Mouse (Mus musculus): ENCODE data around the gene Fzr1. TPM values are rescaled to one million over a fixed set of nuclear protein-coding genes. Genes with fewer than 3 reads are reported as not detected.

The Fzr1 gene
- polyA plus RNA-seq, 1 experiment from 2014 or later, result 92.1 TPM

DNA sequence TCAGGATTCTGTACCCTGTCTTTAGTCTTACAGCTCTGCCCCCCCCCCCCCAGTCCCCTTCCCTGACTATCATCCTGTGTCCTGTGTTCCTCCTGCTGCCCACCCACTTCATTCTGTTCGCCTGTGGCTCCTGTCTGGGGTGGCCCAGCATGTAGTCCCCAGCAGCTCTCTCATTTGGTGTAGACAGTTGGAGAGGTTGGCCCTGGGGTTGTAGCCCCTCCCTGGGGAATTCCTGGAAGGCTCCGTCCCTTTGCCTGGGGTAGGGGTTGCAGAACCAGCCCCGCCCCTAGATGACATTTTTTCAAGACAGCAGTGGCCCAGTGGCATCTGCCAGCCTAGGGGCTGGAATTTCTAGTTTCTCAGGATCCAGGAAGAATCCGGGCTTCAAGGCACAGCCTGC lies 20.1 kb downstream of the Fzr1 start:
- Histone ChIP-seq H3K4me2 (ENCODE audit: low read depth, low read length) (peak overlapping the region; percentile 97), H3K9me3 (replicated peaks; ENCODE audit: control insufficient read depth, low read length) (no peaks in the 10 kb centered on the region), H3K4me1 (ENCODE audit: control insufficient read depth, insufficient read depth, low read length) (no peaks in the 10 kb centered on the region; the same call in 1 of the 2 replicates), H3K27ac (replicated peaks; ENCODE audit: low read depth, low read length) (no peak overlapping the region), H3K9ac (replicated peaks; ENCODE audit: low read length) (peak overlapping the region; percentile 70), H3K27me3 (ENCODE audit: control insufficient read depth, insufficient read depth, low read length) (peaks cover 4% of the 10 kb centered on the region), H3K36me3 (replicated peaks; ENCODE audit: control insufficient read depth, insufficient read depth, low read depth, low read length) (no peaks in the 10 kb centered on the region; the same call in 1 of the 2 replicates), H3K4me3 (ENCODE audit: low read depth, low read length) (peak overlapping the region; percentile 67)
- ATAC-seq (replicated peaks; ENCODE audit: insufficient number of reproducible peaks, low FRiP score, low TSS enrichment, low read depth) (no peak), DNase-seq (ENCODE audit: low spot score) (no peak)
- WGBS, result 28% methylated on average over 4 of the region's 4 CpGs

DNA sequence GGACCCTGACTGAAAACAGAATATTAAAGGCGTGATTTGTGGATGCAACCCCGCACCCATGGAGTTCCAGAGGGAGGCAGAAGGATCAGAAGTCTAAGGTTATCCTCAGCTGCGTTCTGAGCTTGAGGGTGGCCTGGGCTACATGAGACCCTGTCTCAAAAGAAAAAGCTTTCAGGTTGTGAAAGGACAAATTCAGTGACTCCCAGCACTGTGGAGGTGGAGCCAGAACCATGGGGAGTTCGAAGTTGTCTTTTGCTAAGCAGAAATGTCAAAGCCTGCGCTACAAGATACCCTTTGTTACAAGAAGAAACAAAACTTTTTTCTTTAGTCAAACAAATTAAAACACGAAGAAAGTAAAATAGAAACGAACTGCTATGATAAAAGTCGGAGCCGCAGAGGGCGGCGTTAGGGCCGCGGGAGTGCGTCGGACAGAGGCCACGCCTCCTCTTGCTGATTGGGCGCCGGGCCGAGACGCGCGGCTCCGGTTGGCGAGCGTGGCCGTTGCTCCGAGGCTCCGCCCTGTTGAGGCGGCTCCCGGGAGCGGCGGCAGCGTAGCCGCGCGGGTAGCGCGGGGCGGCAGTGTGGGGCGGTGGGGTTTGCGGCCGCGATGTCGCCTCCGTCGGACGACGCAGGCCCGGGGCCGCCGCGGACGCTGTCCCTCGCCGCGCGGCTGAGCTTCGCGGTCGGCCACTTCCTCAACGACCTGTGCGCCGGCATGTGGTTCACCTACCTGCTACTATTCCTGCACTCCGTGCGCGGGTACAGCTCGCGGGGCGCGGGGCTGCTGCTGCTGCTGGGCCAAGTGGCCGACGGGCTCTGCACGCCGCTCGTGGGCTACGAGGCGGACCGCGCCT lies 21.1 kb downstream of the Fzr1 start, which contains the start of gene Mfsd12:
Gene Mfsd12 (plus strand): TSS at position 501 of the 854 bp plus-strand sequence.
- no peak within 1 kb of the TSS for H3K27ac ChIP-seq (replicated peaks; ENCODE audit: low read depth, low read length)
- H3K4me2 ChIP-seq (ENCODE audit: low read depth, low read length), result peak within 1 kb of the TSS; percentile 97
- peak within 1 kb of the TSS; percentile 70 for H3K9ac ChIP-seq (replicated peaks; ENCODE audit: low read length)
- WGBS, result 2% methylated on average over 61 of the region's 79 CpGs
- H3K4me1 ChIP-seq (ENCODE audit: control insufficient read depth, insufficient read depth, low read length), result no peaks in the 10 kb centered on the region; the same call in 1 of the 2 replicates
- H3K9me3 ChIP-seq (replicated peaks; ENCODE audit: control insufficient read depth, low read length), result no peaks in the 10 kb centered on the region
- DNase-seq (ENCODE audit: low spot score) (peak; percentile 92), ATAC-seq (replicated peaks; ENCODE audit: insufficient number of reproducible peaks, low FRiP score, low TSS enrichment, low read depth) (peak; percentile 70)
- peak within 1 kb of the TSS; percentile 67 for H3K4me3 ChIP-seq (ENCODE audit: low read depth, low read length)
- no peaks in the 10 kb centered on the region; the same call in 1 of the 2 replicates for H3K36me3 ChIP-seq (replicated peaks; ENCODE audit: control insufficient read depth, insufficient read depth, low read depth, low read length)
- H3K27me3 ChIP-seq (ENCODE audit: control insufficient read depth, insufficient read depth, low read length), result no peaks in the 10 kb centered on the region

DNA sequence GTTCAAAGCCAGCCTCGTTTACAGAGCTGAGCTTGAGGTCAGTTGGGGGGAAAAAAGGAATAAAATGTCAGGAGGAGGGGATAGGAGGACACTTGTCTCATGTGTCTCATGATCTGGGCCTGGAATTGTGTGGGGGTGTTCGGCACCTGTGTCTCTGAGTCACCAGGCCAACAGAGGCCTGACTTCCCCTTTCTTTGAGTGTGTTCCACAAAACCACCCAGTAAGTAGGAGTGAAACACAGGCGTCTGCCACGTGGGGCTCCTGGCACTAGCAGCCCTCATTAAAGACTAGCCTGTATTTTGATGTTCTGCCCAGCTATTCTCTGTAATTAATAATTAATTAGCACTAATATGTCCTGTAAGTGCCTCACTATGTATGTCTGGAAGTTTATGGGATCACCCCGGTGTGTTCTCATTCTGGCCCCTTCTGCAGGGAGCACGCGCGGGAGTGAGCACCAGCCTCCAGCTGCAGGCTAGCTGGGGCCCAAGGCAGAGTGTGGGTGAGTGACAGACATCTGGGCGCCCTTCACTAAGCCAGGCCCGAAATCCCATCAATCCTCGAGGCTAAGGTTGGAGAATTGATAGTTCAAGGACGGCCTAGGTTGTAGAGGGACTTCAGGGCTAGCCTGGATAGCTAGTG lies 21.8 kb downstream of the Fzr1 start:
- no peak overlapping the region for H3K4me3 ChIP-seq (ENCODE audit: low read depth, low read length)
- ATAC-seq (replicated peaks; ENCODE audit: insufficient number of reproducible peaks, low FRiP score, low TSS enrichment, low read depth), result no peak
- H3K9me3 ChIP-seq (replicated peaks; ENCODE audit: control insufficient read depth, low read length), result no peaks in the 10 kb centered on the region
- no peak overlapping the region for H3K9ac ChIP-seq (replicated peaks; ENCODE audit: low read length)
- H3K4me2 ChIP-seq (ENCODE audit: low read depth, low read length), result no peak overlapping the region
- H3K27me3 ChIP-seq (ENCODE audit: control insufficient read depth, insufficient read depth, low read length), result no peaks in the 10 kb centered on the region
- WGBS, result 54% methylated on average over 12 of the region's 12 CpGs
- H3K27ac ChIP-seq (replicated peaks; ENCODE audit: low read depth, low read length), result no peak overlapping the region
- H3K4me1 ChIP-seq (ENCODE audit: control insufficient read depth, insufficient read depth, low read length), result no peaks in the 10 kb centered on the region; the same call in 1 of the 2 replicates
- H3K36me3 ChIP-seq (replicated peaks; ENCODE audit: control insufficient read depth, insufficient read depth, low read depth, low read length), result no peaks in the 10 kb centered on the region
- DNase-seq (ENCODE audit: low spot score), result no peak

- Histone ChIP-seq H3K4me2 (ENCODE audit: low read depth, low read length) (no peak overlapping the region), H3K36me3 (replicated peaks; ENCODE audit: control insufficient read depth, insufficient read depth, low read depth, low read length) (no peaks in the 10 kb centered on the region), H3K9me3 (replicated peaks; ENCODE audit: control insufficient read depth, low read length) (no peaks in the 10 kb centered on the region), H3K4me1 (ENCODE audit: control insufficient read depth, insufficient read depth, low read length) (no peaks in the 10 kb centered on the region; the same call in 1 of the 2 replicates), H3K27ac (replicated peaks; ENCODE audit: low read depth, low read length) (no peak overlapping the region), H3K9ac (replicated peaks; ENCODE audit: low read length) (no peak overlapping the region), H3K27me3 (ENCODE audit: control insufficient read depth, insufficient read depth, low read length) (no peaks in the 10 kb centered on the region), H3K4me3 (ENCODE audit: low read depth, low read length) (no peak overlapping the region)
- DNase-seq (ENCODE audit: low spot score), result no peak
- WGBS, result 88% methylated on average over 4 of the region's 4 CpGs
- no peak for ATAC-seq (replicated peaks; ENCODE audit: insufficient number of reproducible peaks, low FRiP score, low TSS enrichment, low read depth)
Measured at GRCm38 (mm10) chr10:81355533-81355932, 22.8 kb downstream of the Fzr1 start.

DNA sequence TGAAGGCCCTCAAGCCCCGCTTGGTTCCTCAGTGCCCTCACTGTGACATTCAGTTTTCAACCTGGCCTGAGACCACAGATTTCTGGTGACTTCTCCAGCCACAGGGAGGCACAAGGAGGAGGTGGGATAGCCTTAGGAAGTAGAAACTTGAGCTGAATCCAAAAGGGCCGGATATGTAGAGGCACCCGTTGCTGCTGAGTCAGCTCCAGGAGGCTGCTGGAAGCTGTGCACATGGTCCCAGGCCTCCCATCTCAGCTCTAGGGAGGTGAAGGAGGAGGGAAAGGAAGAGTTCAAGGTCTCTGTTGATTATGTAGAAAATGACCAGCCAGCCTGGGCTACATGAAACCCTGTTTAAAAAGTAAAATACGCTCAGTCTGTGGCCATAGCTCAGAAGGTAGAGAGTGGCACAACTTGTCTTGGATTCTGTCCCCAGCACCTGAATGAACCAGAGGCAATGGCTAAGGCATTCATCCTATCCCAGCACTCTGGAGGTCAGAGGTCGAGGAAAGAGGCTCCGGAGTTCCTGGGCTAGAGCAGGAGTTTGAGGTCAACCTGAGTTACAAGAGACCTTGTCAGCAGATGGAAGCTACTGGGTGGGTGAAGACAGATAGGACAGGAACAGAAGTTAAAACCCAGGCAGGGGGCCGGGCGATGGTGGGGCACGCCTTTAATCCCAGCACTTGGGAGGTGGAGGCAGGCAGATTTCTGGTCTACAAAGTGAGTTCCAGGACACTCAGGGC lies 23.4 kb downstream of the Fzr1 start:
- Histone ChIP-seq H3K4me1 (ENCODE audit: control insufficient read depth, insufficient read depth, low read length) (no peaks in the 10 kb centered on the region; the same call in 1 of the 2 replicates), H3K27me3 (ENCODE audit: control insufficient read depth, insufficient read depth, low read length) (no peaks in the 10 kb centered on the region), H3K9me3 (replicated peaks; ENCODE audit: control insufficient read depth, low read length) (no peaks in the 10 kb centered on the region), H3K9ac (replicated peaks; ENCODE audit: low read length) (no peak overlapping the region), H3K36me3 (replicated peaks; ENCODE audit: control insufficient read depth, insufficient read depth, low read depth, low read length) (no peaks in the 10 kb centered on the region), H3K4me2 (ENCODE audit: low read depth, low read length) (no peak overlapping the region), H3K27ac (replicated peaks; ENCODE audit: low read depth, low read length) (no peak overlapping the region), H3K4me3 (ENCODE audit: low read depth, low read length) (no peak overlapping the region)
- ATAC-seq (replicated peaks; ENCODE audit: insufficient number of reproducible peaks, low FRiP score, low TSS enrichment, low read depth) (no peak), DNase-seq (ENCODE audit: low spot score) (no peak)
- WGBS, result 55% methylated on average over 9 of the region's 9 CpGs

DNA sequence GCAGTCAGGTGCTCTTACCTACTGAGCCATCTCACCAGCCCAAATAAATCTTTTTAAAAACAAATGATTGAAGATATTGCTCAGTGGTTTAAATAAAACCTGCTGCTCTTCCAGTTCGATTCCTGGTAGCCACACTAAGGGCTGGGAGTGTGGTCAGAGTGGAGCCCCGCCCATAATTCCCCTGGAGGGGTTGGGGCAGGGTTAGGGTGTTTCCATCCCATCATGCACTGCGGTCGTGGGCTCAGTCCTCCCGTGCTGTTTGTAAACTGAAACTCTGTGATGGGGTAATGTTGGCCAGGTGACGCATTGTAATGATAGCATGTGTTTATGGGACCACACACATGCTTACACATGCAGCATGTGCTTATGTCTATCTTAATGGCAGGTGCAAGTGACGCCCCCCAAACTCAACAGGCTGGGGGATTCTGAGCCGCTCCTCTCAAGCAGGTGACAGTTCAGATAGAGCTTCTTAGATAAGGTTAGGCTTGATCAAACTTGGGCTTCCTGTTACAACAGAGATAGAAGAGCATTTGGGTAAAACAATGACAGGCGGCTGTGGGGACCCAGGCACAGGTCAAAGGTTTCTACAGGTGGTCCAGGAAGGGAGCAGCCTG lies 26.5 kb downstream of the Fzr1 start:
- ATAC-seq (replicated peaks; ENCODE audit: insufficient number of reproducible peaks, low FRiP score, low TSS enrichment, low read depth) (no peak), DNase-seq (ENCODE audit: low spot score) (no peak)
- WGBS, result 21% methylated on average over 9 of the region's 9 CpGs
- Histone ChIP-seq H3K27me3 (ENCODE audit: control insufficient read depth, insufficient read depth, low read length) (no peaks in the 10 kb centered on the region), H3K9ac (replicated peaks; ENCODE audit: low read length) (no peak overlapping the region), H3K4me3 (ENCODE audit: low read depth, low read length) (no peak overlapping the region), H3K27ac (replicated peaks; ENCODE audit: low read depth, low read length) (no peak overlapping the region), H3K36me3 (replicated peaks; ENCODE audit: control insufficient read depth, insufficient read depth, low read depth, low read length) (no peaks in the 10 kb centered on the region; the same call in 1 of the 2 replicates), H3K4me1 (ENCODE audit: control insufficient read depth, insufficient read depth, low read length) (peaks cover 6% of the 10 kb centered on the region), H3K4me2 (ENCODE audit: low read depth, low read length) (no peak overlapping the region), H3K9me3 (replicated peaks; ENCODE audit: control insufficient read depth, low read length) (no peaks in the 10 kb centered on the region)

- Histone ChIP-seq H3K27me3 (ENCODE audit: control insufficient read depth, insufficient read depth, low read length) (no peaks in the 10 kb centered on the region), H3K4me2 (ENCODE audit: low read depth, low read length) (peak within 1 kb of the TSS; percentile 40), H3K9me3 (replicated peaks; ENCODE audit: control insufficient read depth, low read length) (no peaks in the 10 kb centered on the region), H3K4me3 (ENCODE audit: low read depth, low read length) (peak within 1 kb of the TSS; percentile 87), H3K4me1 (ENCODE audit: control insufficient read depth, insufficient read depth, low read length) (peaks cover 6% of the 10 kb centered on the region), H3K27ac (replicated peaks; ENCODE audit: low read depth, low read length) (no peak within 1 kb of the TSS), H3K36me3 (replicated peaks; ENCODE audit: control insufficient read depth, insufficient read depth, low read depth, low read length) (no peaks in the 10 kb centered on the region; the same call in none of the 2 replicates), H3K9ac (replicated peaks; ENCODE audit: low read length) (peak within 1 kb of the TSS; percentile 87)
- DNase-seq (ENCODE audit: low spot score) (peak; percentile 99), ATAC-seq (replicated peaks; ENCODE audit: insufficient number of reproducible peaks, low FRiP score, low TSS enrichment, low read depth) (peak; percentile 91)
- WGBS, result under 1% methylated on average over 53 of the region's 54 CpGs
Measured at GRCm38 (mm10) chr10:81350351-81351063, 27.8 kb downstream of the Fzr1 start, which contains the start of gene Hmg20b. Hmg20b (minus strand) TSS chr10:81350480.

Measured in embryonic facial prominence, embryonic 11.5 days (tissue).